Mouse (Mus musculus) lung, embryonic 16.5 days (tissue): ENCODE data around the gene Defb45. TPM values are rescaled to one million over a fixed set of nuclear protein-coding genes. Genes with fewer than 3 reads are reported as not detected.

Experiments
- ATAC-seq: fragments of 200-750 bp; cut with Nextera tagmentation; 2 replicates; pipeline ENCODE4 v1.8.0; 2017; ENCODE audit warnings: low read depth, mild to moderate bottlenecking, moderate library complexity
- H3K27ac ChIP-seq: fragments of 300-500 bp; sonication (generic); 2 replicates; pipeline ENCODE4 v1.5.1; 2014; ENCODE audit warnings: mild to moderate bottlenecking, control low read depth, low read length
- H3K27me3 ChIP-seq: fragments of 300-500 bp; sonication (generic); 2 replicates; pipeline ENCODE4 v1.6.1; 2014; ENCODE audit warnings: low read depth, low read length, mixed read lengths; ENCODE audit not compliant: control insufficient read depth, insufficient read depth
- H3K36me3 ChIP-seq: fragments of 300-500 bp; sonication (generic); 2 replicates; pipeline ENCODE4 v1.6.1; 2014; ENCODE audit warnings: low read length; ENCODE audit not compliant: control insufficient read depth, insufficient read depth
- H3K4me1 ChIP-seq: fragments of 300-500 bp; sonication (generic); replicated peaks from 2 replicates; pipeline ENCODE4 v1.6.1; 2014; ENCODE audit warnings: low read length, mixed read lengths; ENCODE audit not compliant: control insufficient read depth, insufficient read depth
- H3K4me2 ChIP-seq: fragments of 300-500 bp; sonication (generic); 2 replicates; pipeline ENCODE4 v1.6.1; 2014; ENCODE audit warnings: low read depth, low read length, control low read depth
- H3K4me3 ChIP-seq: fragments of 300-500 bp; sonication (generic); 2 replicates; pipeline ENCODE4 v1.5.1; 2014; ENCODE audit warnings: mild to moderate bottlenecking, low read length, control low read depth
- H3K9ac ChIP-seq: fragments of 300-500 bp; sonication (generic); 2 replicates; pipeline ENCODE4 v1.6.1; 2014; ENCODE audit warnings: low read length, control low read depth
- H3K9me3 ChIP-seq: fragments of 300-500 bp; sonication (generic); 2 replicates; pipeline ENCODE4 v1.6.1; 2016; ENCODE audit warnings: low read length; ENCODE audit not compliant: control insufficient read depth
- WGBS: fragments of 180-500 bp; shearing (Covaris S2); extraction: QIAGEN DNeasy Blood & Tissue Kit; methylation state at CpG from one replicate; pipeline ENCODE4 v1.1.7; 2014; 5-methylcytosine and 5-hydroxymethylcytosine counted together
- polyA plus RNA-seq: library from polyadenylated mRNA; unstranded; fragments of >200 nt; fragmentation: Nextera tagmentation; extraction: Ambion mirVana; gene quantifications from 2 replicates; pipeline ENCODE4 v1.2.1, GENCODE M21; 2015

Gene Defb45
- polyA plus RNA-seq, 1 experiment from 2014 or later: not detected

DNA sequence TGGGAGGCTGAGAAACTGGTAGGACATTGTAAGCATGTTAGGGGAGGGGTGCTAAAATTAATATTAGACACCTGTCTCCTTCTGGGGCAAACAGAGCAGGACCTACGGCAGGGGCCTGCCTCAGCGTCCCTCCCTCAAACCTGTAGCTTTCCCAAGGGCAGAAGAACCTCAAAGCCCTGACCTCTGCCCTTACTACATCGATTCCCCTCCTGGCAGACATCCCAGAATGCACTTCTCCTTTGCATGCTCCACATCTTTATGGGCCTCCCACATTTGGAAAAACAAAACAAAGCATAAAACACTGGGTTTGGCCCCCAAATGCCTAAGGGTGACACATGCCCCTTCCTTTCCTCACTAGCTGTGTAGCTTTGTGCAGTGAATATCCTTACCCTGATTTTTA lies 30.0 kb upstream of the Defb45 start:
- WGBS: 46% methylated on average over 3 of the region's 3 CpGs
- Histone ChIP-seq H3K9me3 (no peaks in the 10 kb centered on the region), H3K4me2 (no peak overlapping the region), H3K4me1 (peaks cover 15% of the 10 kb centered on the region), H3K27ac (no peak overlapping the region), H3K9ac (no peak overlapping the region), H3K27me3 (peaks cover 32% of the 10 kb centered on the region), H3K36me3 (no peaks in the 10 kb centered on the region), H3K4me3 (no peak overlapping the region)
- no peak for ATAC-seq

DNA sequence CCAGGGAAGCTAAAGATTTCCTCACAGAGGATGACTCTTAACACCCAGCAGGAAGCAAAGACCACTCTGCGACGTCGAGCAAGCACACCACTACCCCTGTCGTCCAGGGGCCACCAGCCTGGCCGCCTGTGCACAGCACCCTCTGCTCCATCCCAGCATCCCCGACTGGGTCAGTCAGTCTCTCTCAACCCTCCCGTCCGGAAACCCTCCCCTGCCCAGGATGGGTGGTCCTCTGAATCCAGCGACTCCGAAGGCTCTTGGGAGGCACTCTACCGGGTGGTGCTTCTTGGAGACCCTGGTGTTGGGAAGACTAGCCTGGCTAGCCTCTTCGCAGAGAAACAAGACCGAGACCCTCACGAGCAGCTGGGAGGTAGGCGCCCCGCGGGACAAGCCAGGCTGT lies 28.9 kb upstream of the Defb45 start:
- H3K9ac ChIP-seq: no peak overlapping the region
- H3K4me2 ChIP-seq: peak overlapping the region; percentile 80
- H3K4me3 ChIP-seq: no peak overlapping the region
- H3K27me3 ChIP-seq: peaks cover 32% of the 10 kb centered on the region
- H3K27ac ChIP-seq: no peak overlapping the region
- WGBS: 49% methylated on average over 17 of the region's 17 CpGs
- no peaks in the 10 kb centered on the region for H3K36me3 ChIP-seq
- ATAC-seq: no peak
- peaks cover 10% of the 10 kb centered on the region for H3K4me1 ChIP-seq
- no peaks in the 10 kb centered on the region for H3K9me3 ChIP-seq

DNA sequence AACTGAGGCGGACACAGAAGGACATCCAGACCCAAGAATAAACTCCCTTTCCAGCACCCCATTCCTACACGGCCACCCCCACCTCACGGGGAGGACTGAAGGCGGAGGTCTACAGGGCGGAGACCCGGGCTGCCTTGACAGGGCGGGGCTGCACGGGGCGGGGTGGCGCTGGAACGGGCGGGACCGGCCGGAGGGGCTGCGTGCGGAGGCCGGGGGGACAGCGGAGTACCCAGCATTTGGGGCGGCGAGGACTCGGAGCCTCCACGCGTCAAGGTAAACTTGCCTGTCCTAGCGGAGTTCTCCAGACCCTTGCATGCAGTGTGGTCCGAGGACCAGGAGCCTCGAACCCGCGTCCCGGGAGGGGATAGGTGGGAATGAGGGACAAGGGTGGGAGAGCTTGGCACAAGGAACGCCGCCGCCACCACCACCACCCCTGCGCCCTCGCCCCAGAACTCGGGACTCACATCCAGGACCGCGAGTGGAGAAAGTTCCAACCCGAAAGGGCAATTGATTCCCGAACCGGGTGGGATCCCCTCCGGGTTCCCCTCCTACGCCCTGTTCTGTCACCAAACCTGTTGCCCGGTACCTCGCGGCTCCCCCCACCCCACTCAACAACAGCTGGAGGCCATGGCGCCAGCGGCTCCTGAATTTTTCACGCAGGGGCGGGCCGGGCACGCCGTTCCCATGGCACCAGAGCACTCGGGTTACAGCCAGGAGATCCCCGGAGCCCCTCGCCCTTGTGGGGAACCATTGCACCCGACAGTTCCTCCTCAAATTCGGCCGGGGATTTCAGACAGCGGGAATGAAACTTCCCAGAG lies 27.8 kb upstream of the Defb45 start, which contains the start of gene Rem1:
Gene Rem1, plus strand, starts transcription at position 178 of the 818 bp plus-strand sequence.
- H3K9ac ChIP-seq: peak within 1 kb of the TSS; percentile 68
- under 1% methylated on average over 58 of the region's 59 CpGs for WGBS
- H3K27ac ChIP-seq: no peak within 1 kb of the TSS
- H3K4me1 ChIP-seq: peaks cover 7% of the 10 kb centered on the region; the same call in 1 of the 2 replicates
- H3K9me3 ChIP-seq: no peaks in the 10 kb centered on the region
- no peaks in the 10 kb centered on the region for H3K36me3 ChIP-seq
- peak; percentile 80 for ATAC-seq
- H3K4me2 ChIP-seq: peak within 1 kb of the TSS; percentile 80
- peak within 1 kb of the TSS; percentile 53 for H3K4me3 ChIP-seq
- H3K27me3 ChIP-seq: peaks cover 32% of the 10 kb centered on the region

DNA sequence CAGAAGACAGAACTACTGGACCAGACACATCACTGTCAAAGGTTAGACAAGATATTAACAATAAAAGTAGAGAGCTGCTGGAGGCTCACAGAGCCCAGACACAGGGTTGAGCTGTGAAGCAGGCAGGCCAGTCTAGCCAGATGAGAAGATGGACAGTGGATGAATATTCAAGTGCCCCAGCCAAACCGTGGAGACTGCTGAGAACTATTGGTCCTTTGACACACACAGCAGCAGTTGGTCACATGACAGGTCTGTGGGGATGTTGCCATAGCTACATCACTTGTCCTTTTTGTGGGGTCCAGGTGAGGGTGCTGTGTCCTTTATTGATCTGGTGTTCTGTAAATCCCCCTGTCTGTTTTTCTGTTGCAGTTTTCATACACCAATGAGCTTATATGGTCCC lies 26.1 kb upstream of the Defb45 start:
- no peak for ATAC-seq
- no peaks in the 10 kb centered on the region for H3K9me3 ChIP-seq
- no peak overlapping the region for H3K9ac ChIP-seq
- no peak overlapping the region for H3K4me2 ChIP-seq
- no peak overlapping the region for H3K4me3 ChIP-seq
- H3K27me3 ChIP-seq: peaks cover 32% of the 10 kb centered on the region
- no peaks in the 10 kb centered on the region for H3K36me3 ChIP-seq
- 17% methylated on average over 1 of the region's 1 CpGs for WGBS
- no peak overlapping the region for H3K27ac ChIP-seq
- H3K4me1 ChIP-seq: peaks cover 7% of the 10 kb centered on the region; the same call in 1 of the 2 replicates

DNA sequence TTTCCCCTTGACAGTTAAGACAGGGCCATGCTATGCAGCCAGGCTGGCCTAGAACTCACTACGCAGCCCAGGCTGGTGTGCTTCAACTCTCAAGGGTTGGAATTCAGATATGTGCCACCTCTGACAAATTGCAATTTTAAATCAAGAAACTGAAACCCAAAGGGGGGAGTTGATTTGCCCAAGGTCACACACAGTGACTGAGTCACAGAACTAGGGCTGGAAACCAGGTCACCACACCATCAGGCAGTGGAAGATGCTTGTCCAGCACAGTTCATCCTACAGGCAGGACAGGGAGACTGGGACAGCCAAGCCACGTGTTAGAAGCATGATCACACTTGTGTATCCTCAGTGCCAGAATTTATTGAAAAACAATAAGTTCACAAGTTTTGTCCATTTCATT lies 25.4 kb upstream of the Defb45 start:
- Histone ChIP-seq H3K4me3 (no peak overlapping the region), H3K4me1 (peaks cover 7% of the 10 kb centered on the region; the same call in 1 of the 2 replicates), H3K4me2 (no peak overlapping the region), H3K27me3 (peaks cover 32% of the 10 kb centered on the region), H3K27ac (no peak overlapping the region), H3K36me3 (no peaks in the 10 kb centered on the region), H3K9ac (no peak overlapping the region), H3K9me3 (no peaks in the 10 kb centered on the region)
- no peak for ATAC-seq
- 75% methylated on average over 2 of the region's 2 CpGs for WGBS

DNA sequence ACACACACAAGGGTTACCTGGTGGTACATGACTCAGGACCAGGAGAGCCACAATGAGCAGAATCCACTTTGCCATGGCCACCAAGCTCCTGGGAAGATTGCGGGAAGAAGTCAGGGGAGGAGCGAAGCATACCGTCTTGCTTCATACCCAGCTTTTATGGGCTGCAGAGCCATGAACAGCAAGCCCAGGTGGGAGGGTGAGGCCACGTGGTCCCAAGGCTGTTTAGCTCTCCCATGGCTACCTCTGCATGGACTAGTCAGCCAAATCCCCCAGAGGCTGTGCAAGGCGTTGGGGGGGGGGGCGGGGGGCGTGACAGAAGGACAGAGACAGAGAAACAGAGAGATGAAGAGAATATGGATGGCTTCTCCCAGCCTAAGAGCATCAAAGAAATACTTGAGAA lies 23.8 kb upstream of the Defb45 start, which contains the start of gene Defb25:
Gene Defb25, minus strand, starts transcription at position 101 of the 400 bp plus-strand sequence.
- no peak within 1 kb of the TSS for H3K4me3 ChIP-seq
- H3K36me3 ChIP-seq: no peaks in the 10 kb centered on the region
- no peak within 1 kb of the TSS for H3K27ac ChIP-seq
- H3K9me3 ChIP-seq: no peaks in the 10 kb centered on the region
- H3K4me2 ChIP-seq: no peak within 1 kb of the TSS
- no peak within 1 kb of the TSS for H3K9ac ChIP-seq
- peaks cover 25% of the 10 kb centered on the region for H3K27me3 ChIP-seq
- ATAC-seq: no peak
- 78% methylated on average over 7 of the region's 7 CpGs for WGBS
- H3K4me1 ChIP-seq: peaks cover 7% of the 10 kb centered on the region; the same call in 1 of the 2 replicates

DNA sequence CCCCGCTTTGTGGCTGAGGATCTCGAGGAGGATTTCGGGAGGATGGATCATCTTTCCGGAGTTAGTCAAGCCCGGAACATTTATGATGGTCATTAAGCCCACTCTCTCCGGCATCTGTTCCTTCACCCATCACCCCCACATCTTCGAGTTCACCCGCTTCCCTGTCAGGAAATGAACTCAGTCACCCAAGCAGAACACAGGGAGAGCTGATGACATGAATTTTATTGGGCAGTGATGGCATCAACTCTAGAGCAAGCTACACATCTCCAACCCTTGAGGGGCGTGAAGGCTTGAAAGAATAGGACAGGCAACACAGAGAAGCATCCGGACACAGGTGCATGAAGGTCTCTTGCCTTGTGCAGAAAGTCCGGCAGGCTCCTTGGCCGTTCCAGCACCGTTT lies 23.0 kb upstream of the Defb45 start:
- WGBS: 86% methylated on average over 13 of the region's 13 CpGs
- peaks cover 18% of the 10 kb centered on the region for H3K27me3 ChIP-seq
- H3K4me3 ChIP-seq: no peak overlapping the region
- H3K4me1 ChIP-seq: peaks cover 7% of the 10 kb centered on the region; the same call in 1 of the 2 replicates
- no peak overlapping the region for H3K27ac ChIP-seq
- no peaks in the 10 kb centered on the region for H3K36me3 ChIP-seq
- H3K9me3 ChIP-seq: no peaks in the 10 kb centered on the region
- ATAC-seq: no peak
- no peak overlapping the region for H3K9ac ChIP-seq
- H3K4me2 ChIP-seq: no peak overlapping the region

DNA sequence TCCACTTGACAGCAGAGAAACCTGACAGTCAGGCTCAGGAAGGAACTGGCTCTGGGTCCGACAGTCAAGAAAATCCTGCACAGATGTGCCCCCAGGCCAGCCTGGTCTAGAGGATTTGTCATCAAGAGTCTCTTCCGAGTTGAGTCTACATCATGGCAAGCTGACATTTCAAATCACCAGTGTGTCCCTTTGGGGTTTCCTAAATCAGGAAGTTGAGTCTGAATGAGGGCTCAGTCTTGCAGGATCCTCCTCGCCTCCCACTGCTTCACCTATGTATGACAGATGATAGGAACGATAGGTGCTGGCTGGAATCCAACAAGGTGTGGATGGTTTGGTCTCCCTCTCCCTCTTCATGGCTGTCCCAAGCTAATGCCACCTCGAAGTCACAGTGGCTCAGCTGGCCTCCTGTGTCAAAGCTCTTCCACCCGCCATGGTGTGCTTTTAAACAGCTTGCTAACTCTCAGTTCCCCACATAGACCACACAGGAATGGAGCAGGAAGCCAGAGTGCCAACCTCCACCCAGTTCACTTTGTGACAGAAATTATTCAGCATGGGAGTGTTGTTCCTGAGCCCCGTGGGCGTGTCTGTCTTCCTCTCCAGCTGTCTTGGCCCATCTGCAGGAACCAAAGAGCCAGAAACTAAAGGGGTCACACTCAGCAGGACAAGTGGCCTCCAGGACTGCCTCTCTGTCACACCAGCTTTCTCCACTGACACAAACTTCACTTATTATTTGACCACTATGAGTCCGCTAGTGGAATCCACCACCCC lies 21.4 kb upstream of the Defb45 start:
- Histone ChIP-seq H3K9me3 (no peaks in the 10 kb centered on the region), H3K4me1 (no peaks in the 10 kb centered on the region), H3K27me3 (peaks cover 4% of the 10 kb centered on the region; the same call in 1 of the 2 replicates), H3K4me3 (no peak overlapping the region), H3K9ac (no peak overlapping the region), H3K36me3 (no peaks in the 10 kb centered on the region), H3K4me2 (no peak overlapping the region), H3K27ac (no peak overlapping the region)
- no peak for ATAC-seq
- WGBS: 59% methylated on average over 9 of the region's 9 CpGs

DNA sequence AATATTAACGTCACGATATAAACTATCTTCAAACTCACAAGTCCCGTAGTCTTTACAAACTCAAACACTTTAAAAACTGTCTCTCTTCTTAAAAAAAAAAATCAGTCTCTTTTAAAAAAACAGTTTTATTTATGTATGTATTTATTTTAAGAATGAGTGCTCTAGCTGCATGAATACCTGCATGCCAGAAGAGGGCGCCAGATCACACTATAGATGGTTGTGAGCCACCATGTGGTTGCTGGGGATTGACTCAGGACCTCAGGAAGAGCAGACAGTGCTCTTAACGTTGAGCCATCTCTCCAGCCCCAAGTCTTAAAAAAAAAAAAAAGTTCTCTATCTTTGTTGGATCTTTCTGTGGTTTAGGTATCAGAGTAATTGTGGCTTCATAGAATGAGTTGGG lies 18.2 kb upstream of the Defb45 start:
- Histone ChIP-seq H3K4me2 (no peak overlapping the region), H3K27me3 (no peaks in the 10 kb centered on the region), H3K9me3 (no peaks in the 10 kb centered on the region), H3K9ac (no peak overlapping the region), H3K4me1 (no peaks in the 10 kb centered on the region), H3K36me3 (no peaks in the 10 kb centered on the region), H3K27ac (no peak overlapping the region), H3K4me3 (no peak overlapping the region)
- WGBS: 55% methylated on average over 5 of the region's 5 CpGs
- ATAC-seq: no peak
